Mouse (Mus musculus): ENCODE data around the gene Hand1. TPM values are rescaled to one million over a fixed set of nuclear protein-coding genes. Genes with fewer than 3 reads are reported as not detected.

The Hand1 gene
- polyA plus RNA-seq, 1 experiment from 2014 or later = not detected

DNA sequence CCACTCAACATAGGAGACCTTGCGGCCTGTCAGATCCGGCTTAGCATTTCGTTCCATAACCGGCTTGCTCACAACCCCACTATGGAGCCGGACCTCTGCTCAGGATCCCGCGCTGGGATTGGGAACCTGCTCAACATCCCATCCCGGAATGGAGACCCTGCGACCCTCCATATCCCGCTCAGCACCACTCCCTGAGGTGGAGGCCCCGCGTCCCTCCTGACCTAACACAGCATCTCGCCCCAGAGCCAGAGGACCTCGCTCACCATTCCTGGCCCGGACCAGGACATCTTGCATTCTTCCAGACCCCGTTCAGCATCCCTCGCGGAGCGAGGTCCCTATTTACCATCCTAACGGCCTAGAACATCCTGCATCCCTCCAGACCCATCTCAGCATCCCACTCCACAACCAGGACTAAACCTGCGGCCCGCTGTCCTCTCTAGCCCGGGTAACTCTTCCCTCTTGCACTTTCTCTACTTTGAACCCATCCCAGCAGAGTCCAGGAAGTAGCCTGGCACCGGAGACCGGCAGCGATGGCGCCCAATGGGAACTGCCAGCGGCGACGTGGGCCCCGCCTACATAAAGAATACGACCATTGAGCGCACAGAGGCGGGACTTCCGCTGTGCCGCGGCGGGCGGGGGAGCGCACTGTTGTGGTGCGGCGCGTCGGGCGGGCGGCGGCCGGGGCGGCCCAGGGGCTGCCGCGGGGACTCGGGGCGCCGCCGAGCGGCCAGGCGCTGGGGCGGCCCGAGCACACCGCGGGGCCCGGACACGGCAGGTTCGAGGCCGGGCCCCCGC, 31.4 kb downstream of the Hand1 start, which contains the start of gene Sap30l:
Gene Sap30l, plus strand, starts transcription at position 667 of the 795 bp plus-strand sequence.
- Histone ChIP-seq H3K4me3 (ENCODE audit: low read depth, low read length) (peak within 1 kb of the TSS; percentile 87), H3K4me2 (peak within 1 kb of the TSS; percentile 87), H3K9me3 (ENCODE audit: control insufficient read depth, low read length) (no peaks in the 10 kb centered on the region), H3K4me1 (ENCODE audit: control insufficient read depth, insufficient read depth, low read length) (peaks cover 21% of the 10 kb centered on the region), H3K9ac (ENCODE audit: low read length) (peak within 1 kb of the TSS; percentile 82), H3K27me3 (ENCODE audit: control insufficient read depth, insufficient read depth, low read length) (no peaks in the 10 kb centered on the region), H3K36me3 (ENCODE audit: control insufficient read depth, insufficient read depth, low read length) (no peaks in the 10 kb centered on the region), H3K27ac (ENCODE audit: low read depth, low read length) (peak within 1 kb of the TSS; percentile 41)
- DNase-seq (ENCODE audit: low spot score, missing footprints) = peak; percentile 99
- WGBS = under 1% methylated on average over 65 of the region's 66 CpGs
- peak; percentile 96 for ATAC-seq (ENCODE audit: low FRiP score)

DNA sequence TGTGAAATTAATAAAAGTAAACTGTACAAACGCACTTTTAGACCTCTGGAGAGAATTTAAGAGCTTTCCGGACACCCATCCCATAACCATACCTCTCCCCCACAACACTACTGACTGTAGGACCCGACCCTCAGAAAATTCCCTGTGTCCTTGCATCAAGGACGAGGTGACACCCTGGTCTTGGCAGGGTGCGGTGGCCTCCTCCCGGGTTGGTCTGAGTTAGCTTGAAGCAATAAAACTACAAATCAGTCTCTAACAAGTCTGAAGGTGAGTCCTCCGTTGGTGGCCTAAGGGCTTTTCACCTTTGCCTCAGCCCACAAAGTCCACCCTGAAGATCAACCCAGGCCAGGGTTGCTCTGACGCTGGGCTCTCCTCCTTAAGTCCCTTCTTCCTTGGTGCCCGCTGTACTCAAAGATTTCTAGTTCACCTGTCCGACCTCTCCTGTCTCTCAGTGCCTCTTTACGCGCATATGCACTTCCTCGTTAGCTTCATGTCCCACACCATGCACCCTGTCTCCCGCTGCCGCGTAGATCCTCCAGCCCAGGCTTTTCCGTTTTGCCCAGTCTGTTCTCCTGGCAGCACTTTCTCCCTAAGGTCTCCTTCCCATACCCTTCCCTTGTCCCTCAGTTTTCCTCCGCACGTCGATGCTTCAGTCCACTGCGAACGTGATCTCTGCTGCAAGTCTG, 32.2 kb downstream of the Hand1 start:
- ATAC-seq (ENCODE audit: low FRiP score) (no peak), DNase-seq (ENCODE audit: low spot score, missing footprints) (no peak)
- peak overlapping the region; percentile 87 for H3K4me2 ChIP-seq
- WGBS = 15% methylated on average over 22 of the region's 22 CpGs
- no peaks in the 10 kb centered on the region for H3K36me3 ChIP-seq (ENCODE audit: control insufficient read depth, insufficient read depth, low read length)
- no peaks in the 10 kb centered on the region for H3K27me3 ChIP-seq (ENCODE audit: control insufficient read depth, insufficient read depth, low read length)
- H3K9ac ChIP-seq (ENCODE audit: low read length) = peak overlapping the region; percentile 80
- H3K27ac ChIP-seq (ENCODE audit: low read depth, low read length) = 0 out of 2 replicates have a peak overlapping the region, but pooled peaks have one; percentile 41
- H3K9me3 ChIP-seq (ENCODE audit: control insufficient read depth, low read length) = no peaks in the 10 kb centered on the region
- H3K4me1 ChIP-seq (ENCODE audit: control insufficient read depth, insufficient read depth, low read length) = peaks cover 21% of the 10 kb centered on the region
- peak overlapping the region; percentile 87 for H3K4me3 ChIP-seq (ENCODE audit: low read depth, low read length)

DNA sequence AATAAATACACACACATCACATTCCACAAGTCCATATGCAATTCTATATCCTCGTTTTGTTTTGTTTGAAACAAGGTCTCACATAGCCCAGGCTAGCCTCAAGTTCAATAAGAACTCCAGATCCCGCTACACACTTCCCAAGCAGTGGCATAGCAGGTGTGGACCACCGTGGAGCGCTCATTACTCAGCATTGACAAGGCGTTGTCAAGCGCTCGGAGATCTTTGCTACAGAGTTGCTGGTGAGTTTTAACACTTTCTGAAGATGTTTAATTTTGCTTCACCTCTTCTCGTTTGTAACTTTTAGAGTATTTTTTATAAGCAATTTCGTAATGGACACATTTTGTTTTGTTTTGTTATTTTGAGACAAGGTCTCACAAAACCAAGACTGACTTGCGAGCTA, 33.2 kb downstream of the Hand1 start:
- no peak overlapping the region for H3K27ac ChIP-seq (ENCODE audit: low read depth, low read length)
- H3K36me3 ChIP-seq (ENCODE audit: control insufficient read depth, insufficient read depth, low read length) = no peaks in the 10 kb centered on the region
- DNase-seq (ENCODE audit: low spot score, missing footprints) (peak; percentile 74), ATAC-seq (ENCODE audit: low FRiP score) (no peak)
- 90% methylated on average over 10 of the region's 10 CpGs for WGBS
- H3K9me3 ChIP-seq (ENCODE audit: control insufficient read depth, low read length) = no peaks in the 10 kb centered on the region
- H3K9ac ChIP-seq (ENCODE audit: low read length) = no peak overlapping the region
- H3K4me3 ChIP-seq (ENCODE audit: low read depth, low read length) = no peak overlapping the region
- H3K27me3 ChIP-seq (ENCODE audit: control insufficient read depth, insufficient read depth, low read length) = no peaks in the 10 kb centered on the region
- H3K4me2 ChIP-seq = no peak overlapping the region
- peaks cover 19% of the 10 kb centered on the region for H3K4me1 ChIP-seq (ENCODE audit: control insufficient read depth, insufficient read depth, low read length)

DNA sequence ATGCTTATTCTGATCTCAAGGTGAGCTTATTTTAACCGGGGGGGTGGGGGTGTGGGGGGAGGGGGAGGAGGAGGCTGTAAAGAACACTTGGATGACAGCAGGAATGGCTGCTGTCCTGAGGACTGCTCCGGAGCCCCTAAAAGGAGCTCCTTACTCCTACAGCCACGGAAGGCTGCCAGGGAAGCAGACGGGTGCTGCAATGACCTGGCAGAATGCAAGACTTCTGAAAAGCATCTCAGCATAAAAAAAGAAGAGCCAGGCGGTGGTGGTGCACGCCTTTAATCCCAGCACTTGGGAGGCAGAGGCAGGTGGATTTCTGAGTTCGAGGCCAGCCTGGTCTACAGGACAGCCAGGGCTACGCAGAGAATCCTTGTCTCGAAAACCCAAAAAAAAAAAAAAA, 34.8 kb downstream of the Hand1 start:
- Histone ChIP-seq H3K4me2 (no peak overlapping the region), H3K9me3 (ENCODE audit: control insufficient read depth, low read length) (no peaks in the 10 kb centered on the region), H3K27ac (ENCODE audit: low read depth, low read length) (no peak overlapping the region), H3K36me3 (ENCODE audit: control insufficient read depth, insufficient read depth, low read length) (no peaks in the 10 kb centered on the region), H3K9ac (ENCODE audit: low read length) (no peak overlapping the region), H3K27me3 (ENCODE audit: control insufficient read depth, insufficient read depth, low read length) (no peaks in the 10 kb centered on the region), H3K4me1 (ENCODE audit: control insufficient read depth, insufficient read depth, low read length) (peaks cover 12% of the 10 kb centered on the region), H3K4me3 (ENCODE audit: low read depth, low read length) (no peak overlapping the region)
- ATAC-seq (ENCODE audit: low FRiP score) (no peak), DNase-seq (ENCODE audit: low spot score, missing footprints) (no peak)
- WGBS = 84% methylated on average over 8 of the region's 9 CpGs

DNA sequence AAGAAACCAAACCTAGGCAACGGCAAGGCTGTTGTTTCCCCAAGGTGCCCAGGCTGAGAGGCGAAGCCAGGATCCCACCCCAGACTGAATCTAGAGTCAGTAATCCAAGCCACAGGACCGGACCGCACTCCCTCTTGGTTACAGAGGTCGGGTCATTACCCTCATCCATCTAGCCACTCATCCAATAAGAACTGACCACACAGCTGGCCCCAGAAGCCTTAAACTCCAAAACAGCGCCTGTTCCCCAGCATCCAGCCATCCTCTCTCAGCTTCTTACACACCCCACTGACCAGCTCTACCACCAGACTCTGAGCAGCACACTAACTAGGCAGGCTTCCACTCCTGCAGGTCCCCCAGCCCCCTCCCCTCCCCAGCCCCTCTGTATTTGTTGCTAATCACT, 37.5 kb downstream of the Hand1 start:
- Histone ChIP-seq H3K4me3 (ENCODE audit: low read depth, low read length) (no peak overlapping the region), H3K4me1 (ENCODE audit: control insufficient read depth, insufficient read depth, low read length) (peaks cover 4% of the 10 kb centered on the region), H3K27me3 (ENCODE audit: control insufficient read depth, insufficient read depth, low read length) (no peaks in the 10 kb centered on the region), H3K36me3 (ENCODE audit: control insufficient read depth, insufficient read depth, low read length) (no peaks in the 10 kb centered on the region), H3K4me2 (no peak overlapping the region), H3K9ac (ENCODE audit: low read length) (no peak overlapping the region), H3K9me3 (ENCODE audit: control insufficient read depth, low read length) (no peaks in the 10 kb centered on the region), H3K27ac (ENCODE audit: low read depth, low read length) (no peak overlapping the region)
- WGBS = 59% methylated on average over 6 of the region's 6 CpGs
- peak; percentile 83 for DNase-seq (ENCODE audit: low spot score, missing footprints)
- ATAC-seq (ENCODE audit: low FRiP score) = no peak

DNA sequence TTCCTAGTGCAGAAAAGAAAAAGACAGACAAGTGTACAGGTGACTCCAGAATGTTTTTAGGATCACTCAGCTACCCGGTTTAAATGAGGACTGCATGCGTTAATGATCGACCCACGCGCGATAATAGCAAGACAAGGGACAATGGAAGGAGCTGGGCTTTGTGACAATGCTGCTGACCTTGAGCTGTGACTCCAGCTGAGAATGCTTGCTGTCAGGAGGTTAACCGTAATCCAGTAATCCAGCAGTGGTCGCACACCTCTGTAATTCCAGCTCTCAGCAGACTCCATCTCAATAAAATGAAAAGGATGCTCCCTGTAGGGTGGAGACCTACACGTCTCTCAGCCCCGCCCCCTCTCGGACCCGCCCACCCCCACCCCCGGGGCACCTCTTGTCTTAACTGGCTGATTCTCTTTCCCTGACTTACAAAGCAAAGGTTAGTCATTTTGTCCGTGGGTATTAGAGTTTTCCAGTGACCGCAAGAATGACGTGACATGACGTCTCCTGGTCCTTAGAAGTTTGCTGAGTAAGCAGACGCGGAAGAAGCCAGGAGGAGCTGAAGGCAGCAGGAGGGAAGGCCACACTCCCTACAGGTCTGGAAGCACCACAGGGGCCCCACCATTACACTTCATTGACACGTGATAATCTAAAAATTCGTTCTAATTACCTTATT, 41.6 kb downstream of the Hand1 start:
- 29% methylated on average over 21 of the region's 21 CpGs for WGBS
- Histone ChIP-seq H3K9me3 (ENCODE audit: control insufficient read depth, low read length) (no peaks in the 10 kb centered on the region), H3K27me3 (ENCODE audit: control insufficient read depth, insufficient read depth, low read length) (no peaks in the 10 kb centered on the region), H3K36me3 (ENCODE audit: control insufficient read depth, insufficient read depth, low read length) (no peaks in the 10 kb centered on the region), H3K4me3 (ENCODE audit: low read depth, low read length) (no peak overlapping the region), H3K27ac (ENCODE audit: low read depth, low read length) (no peak overlapping the region), H3K4me2 (no peak overlapping the region), H3K4me1 (ENCODE audit: control insufficient read depth, insufficient read depth, low read length) (peaks cover 15% of the 10 kb centered on the region), H3K9ac (ENCODE audit: low read length) (no peak overlapping the region)
- DNase-seq (ENCODE audit: low spot score, missing footprints) = peak; percentile 79
- ATAC-seq (ENCODE audit: low FRiP score) = no peak

DNA sequence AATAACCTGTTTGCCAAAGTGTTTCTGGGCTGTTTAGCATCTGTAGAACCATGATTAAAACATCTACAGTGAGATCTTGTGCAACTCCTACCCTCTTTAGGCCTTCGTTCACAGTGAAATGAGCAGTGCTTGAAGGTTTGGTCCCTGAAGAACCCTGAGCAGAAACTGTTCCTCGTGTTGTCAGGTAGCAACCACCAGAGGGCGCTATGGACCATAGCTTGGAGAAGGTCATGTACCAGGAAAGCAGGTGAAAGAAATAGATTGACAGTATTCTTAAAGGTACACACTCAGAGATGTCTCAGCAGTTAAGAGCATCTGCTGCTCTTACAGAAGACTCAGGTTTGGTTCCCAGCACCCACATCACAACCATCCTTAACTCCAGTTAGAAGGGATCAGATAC, 44.7 kb downstream of the Hand1 start:
- Histone ChIP-seq H3K9ac (ENCODE audit: low read length) (no peak overlapping the region), H3K4me2 (no peak overlapping the region), H3K27me3 (ENCODE audit: control insufficient read depth, insufficient read depth, low read length) (no peaks in the 10 kb centered on the region), H3K9me3 (ENCODE audit: control insufficient read depth, low read length) (no peaks in the 10 kb centered on the region), H3K4me3 (ENCODE audit: low read depth, low read length) (no peak overlapping the region), H3K27ac (ENCODE audit: low read depth, low read length) (no peak overlapping the region), H3K36me3 (ENCODE audit: control insufficient read depth, insufficient read depth, low read length) (0 out of 2 replicates have a peak, but pooled peaks cover 2% of the 10 kb centered on the region), H3K4me1 (ENCODE audit: control insufficient read depth, insufficient read depth, low read length) (peaks cover 15% of the 10 kb centered on the region)
- no peak for ATAC-seq (ENCODE audit: low FRiP score)
- no peak for DNase-seq (ENCODE audit: low spot score, missing footprints)
- 45% methylated on average over 3 of the region's 3 CpGs for WGBS

DNA sequence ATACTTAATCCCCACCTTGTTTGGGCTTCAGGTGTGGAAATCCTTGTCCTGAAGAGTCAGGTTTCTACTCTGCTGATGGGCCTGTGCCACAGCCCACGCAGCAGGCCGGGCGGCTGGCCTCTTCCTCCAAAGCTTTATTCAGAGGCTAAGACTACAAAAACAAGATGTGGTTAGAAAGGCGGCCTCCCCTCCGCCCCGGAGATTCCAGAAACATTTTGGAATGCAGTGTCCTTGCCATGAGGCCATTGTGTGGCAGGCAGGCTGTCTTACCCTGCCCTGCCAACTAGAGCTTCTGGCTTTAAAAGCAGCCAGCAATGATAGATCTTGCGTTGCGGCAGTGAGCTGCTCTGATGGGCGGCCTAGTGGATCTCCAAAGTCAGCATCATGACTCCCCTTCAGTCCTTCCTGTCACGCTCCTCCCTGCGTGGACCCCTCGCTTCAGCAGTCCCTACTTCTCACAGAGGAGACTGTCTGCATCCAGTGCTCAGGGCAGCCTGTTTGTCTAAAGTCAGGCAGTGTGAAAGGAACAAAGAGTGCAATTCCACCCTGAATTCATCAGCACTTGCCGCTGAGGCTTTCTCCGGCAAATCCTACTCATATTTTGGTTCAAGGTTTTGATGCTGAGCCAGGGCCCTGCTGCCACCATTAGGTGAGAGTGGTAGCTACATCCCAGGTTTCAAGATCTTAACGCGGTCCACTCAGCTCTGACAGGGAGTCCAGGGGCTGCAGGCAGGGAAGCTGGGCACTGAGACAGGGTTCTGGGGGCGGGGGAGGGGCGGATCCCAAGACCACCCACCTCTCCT, 45.8 kb downstream of the Hand1 start:
- 22% methylated on average over 18 of the region's 18 CpGs for WGBS

More for the DNA sequence above, 45.8 kb downstream of the Hand1 start:
- H3K4me2 ChIP-seq = no peak overlapping the region
- H3K9ac ChIP-seq (ENCODE audit: low read length) = peak overlapping the region; percentile 47
- H3K9me3 ChIP-seq (ENCODE audit: control insufficient read depth, low read length) = no peaks in the 10 kb centered on the region
- ATAC-seq (ENCODE audit: low FRiP score) (peak; percentile 60), DNase-seq (ENCODE audit: low spot score, missing footprints) (peak; percentile 93)
- no peaks in the 10 kb centered on the region for H3K27me3 ChIP-seq (ENCODE audit: control insufficient read depth, insufficient read depth, low read length)
- no peak overlapping the region for H3K4me3 ChIP-seq (ENCODE audit: low read depth, low read length)
- peaks cover 15% of the 10 kb centered on the region for H3K4me1 ChIP-seq (ENCODE audit: control insufficient read depth, insufficient read depth, low read length)
- 0 out of 2 replicates have a peak, but pooled peaks cover 2% of the 10 kb centered on the region for H3K36me3 ChIP-seq (ENCODE audit: control insufficient read depth, insufficient read depth, low read length)
- H3K27ac ChIP-seq (ENCODE audit: low read depth, low read length) = peak overlapping the region; percentile 36; the same call in 1 of the 2 replicates
